Mouse (Mus musculus) stomach, postnatal 0 days (tissue): ENCODE results near the gene Ube2d1.

Source experiments
- CTCF ChIP-seq: IDR thresholded peaks from 2 replicates; pipeline ENCODE4 v1.5.1; 2016; ENCODE audit warnings: antibody characterized with exemption, low read depth, mild to moderate bottlenecking, moderate library complexity
- EP300 ChIP-seq: optimal IDR thresholded peaks from 2 replicates; pipeline ENCODE3; 2016; ENCODE audit warnings: antibody characterized with exemption

DNA sequence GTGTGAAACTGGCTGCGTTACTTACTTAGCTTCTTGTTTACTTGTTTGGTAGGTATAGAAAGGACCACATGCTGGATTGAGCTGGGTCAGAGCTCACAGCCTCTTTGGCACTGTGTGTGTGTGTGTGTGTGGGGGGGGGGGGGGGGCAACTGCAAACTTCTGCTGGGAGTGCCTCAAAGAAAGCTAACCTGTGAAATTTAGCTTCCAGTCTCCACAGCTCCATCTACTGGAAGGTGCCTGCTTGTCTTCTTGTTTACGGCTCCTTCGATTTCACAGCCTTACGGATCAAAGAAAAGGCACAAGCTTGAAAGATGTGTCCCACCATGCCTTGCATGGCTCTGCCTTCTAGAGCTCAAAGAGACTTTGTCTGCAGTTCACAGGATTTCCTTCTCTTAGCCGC lies 17.4 kb upstream of the Ube2d1 start:
- TF ChIP-seq CTCF: peak; percentile 66
- TF ChIP-seq EP300: no peak
